Mouse (Mus musculus) kidney, embryonic 14.5 days (tissue): ENCODE data around the gene Chst8. TPM values are rescaled to one million over a fixed set of nuclear protein-coding genes. Genes with fewer than 3 reads are reported as not detected.

ENCODE experiments used
- ATAC-seq: fragments of 200-750 bp; cut with Nextera tagmentation; 2 replicates; pipeline ENCODE4 v1.8.0; 2017; ENCODE audit warnings: moderate number of reproducible peaks, mild to moderate bottlenecking, moderate TSS enrichment, moderate library complexity; ENCODE audit not compliant: low FRiP score, low TSS enrichment
- H3K27ac ChIP-seq: fragments of 300-500 bp; sonication (generic); 2 replicates; pipeline ENCODE4 v1.5.1; 2014; ENCODE audit warnings: low read depth, mild to moderate bottlenecking, low read length, moderate library complexity, mixed read lengths
- H3K27me3 ChIP-seq: fragments of 300-500 bp; sonication (generic); 2 replicates; pipeline ENCODE4 v1.6.1; 2014; ENCODE audit warnings: mild to moderate bottlenecking, low read length; ENCODE audit not compliant: control insufficient read depth, insufficient read depth
- H3K36me3 ChIP-seq: fragments of 300-500 bp; sonication (generic); 2 replicates; pipeline ENCODE4 v1.6.1; 2014; ENCODE audit warnings: low read length, mixed read lengths; ENCODE audit not compliant: control insufficient read depth, insufficient read depth
- H3K4me1 ChIP-seq: fragments of 300-500 bp; sonication (generic); 2 replicates; pipeline ENCODE4 v1.6.1; 2014; ENCODE audit warnings: low read length, mixed read lengths; ENCODE audit not compliant: control insufficient read depth, insufficient read depth
- H3K4me2 ChIP-seq: fragments of 300-500 bp; sonication (generic); replicated peaks from 2 replicates; pipeline ENCODE4 v1.6.1; 2014; ENCODE audit warnings: low read depth, mild to moderate bottlenecking, low read length
- H3K4me3 ChIP-seq: fragments of 300-500 bp; sonication (generic); 2 replicates; pipeline ENCODE4 v1.5.1; 2014; ENCODE audit warnings: mild to moderate bottlenecking, low read length
- H3K9ac ChIP-seq: fragments of 300-500 bp; sonication (generic); 2 replicates; pipeline ENCODE4 v1.6.1; 2014; ENCODE audit warnings: low read depth, mild to moderate bottlenecking, low read length, moderate library complexity
- H3K9me3 ChIP-seq: fragments of 300-500 bp; sonication (generic); 2 replicates; pipeline ENCODE4 v1.6.1; 2016; ENCODE audit warnings: low read length; ENCODE audit not compliant: control insufficient read depth
- WGBS: fragments of 180-500 bp; shearing (Covaris S2); extraction: QIAGEN DNeasy Blood & Tissue Kit; methylation state at CpG from one replicate; pipeline ENCODE4 v1.1.7; 2014; 5-methylcytosine and 5-hydroxymethylcytosine counted together
- polyA plus RNA-seq: library from polyadenylated mRNA; unstranded; fragments of >200 nt; fragmentation: Nextera tagmentation; extraction: Ambion mirVana; gene quantifications from 2 replicates; pipeline ENCODE4 v1.2.1, GENCODE M21; 2014

The Chst8 gene
- polyA plus RNA-seq, 1 experiment from 2014 or later, result 8.7 TPM

DNA sequence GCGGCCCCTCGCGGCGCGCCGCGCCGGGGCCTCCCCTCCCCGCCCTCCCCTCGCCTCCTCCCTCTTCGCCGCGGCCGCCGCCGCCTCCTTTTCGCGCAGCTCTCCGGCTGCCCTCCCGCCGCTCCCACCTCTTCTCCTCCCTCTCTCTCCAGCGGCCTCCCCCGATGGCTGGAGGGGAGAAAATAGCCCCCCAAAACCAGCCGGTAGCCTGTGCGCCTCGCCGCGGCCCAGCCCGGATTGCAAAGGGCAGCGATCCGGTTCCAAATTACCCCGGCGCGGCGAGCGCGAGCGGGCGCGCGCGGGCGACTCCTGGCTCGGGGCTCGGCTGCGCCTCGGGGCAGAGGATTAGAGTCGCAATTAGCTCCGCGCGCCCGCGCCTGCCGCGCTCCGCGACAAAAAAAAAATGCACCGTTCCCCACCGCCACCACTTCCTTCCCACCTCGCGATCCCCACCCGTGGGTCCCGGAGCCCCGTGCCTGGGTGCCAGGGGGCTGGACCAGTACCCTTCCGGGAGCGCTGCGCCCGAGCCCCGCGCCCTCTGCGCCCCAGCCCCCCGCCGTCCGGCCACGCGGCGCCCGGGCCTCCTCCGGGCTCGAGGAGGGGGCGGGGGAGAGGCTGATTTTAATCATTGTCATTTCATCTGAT is 157.9 kb downstream of the Chst8 start:
- WGBS, result under 1% methylated on average over 57 of the region's 81 CpGs
- H3K9ac ChIP-seq, result peak overlapping the region; percentile 98
- H3K4me2 ChIP-seq, result peak overlapping the region; percentile 77
- ATAC-seq, result peak; percentile 61
- peak overlapping the region; percentile 88 for H3K4me3 ChIP-seq
- H3K27ac ChIP-seq, result peak overlapping the region; percentile 98
- 0 out of 2 replicates have a peak, but pooled peaks cover 6% of the 10 kb centered on the region for H3K4me1 ChIP-seq
- no peaks in the 10 kb centered on the region for H3K27me3 ChIP-seq
- peaks cover 10% of the 10 kb centered on the region for H3K36me3 ChIP-seq
- H3K9me3 ChIP-seq, result no peaks in the 10 kb centered on the region

GRCm38 (mm10) chr7:34653731-34654440 is 158.6 kb downstream of the Chst8 start:
- H3K27me3 ChIP-seq, result no peaks in the 10 kb centered on the region
- 0 out of 2 replicates have a peak, but pooled peaks cover 6% of the 10 kb centered on the region for H3K4me1 ChIP-seq
- H3K36me3 ChIP-seq, result peaks cover 17% of the 10 kb centered on the region
- peak overlapping the region; percentile 98 for H3K9ac ChIP-seq
- H3K4me3 ChIP-seq, result peak overlapping the region; percentile 88
- H3K9me3 ChIP-seq, result no peaks in the 10 kb centered on the region
- under 1% methylated on average over 59 of the region's 64 CpGs for WGBS
- H3K4me2 ChIP-seq, result peak overlapping the region; percentile 77
- H3K27ac ChIP-seq, result peak overlapping the region; percentile 98
- ATAC-seq, result peak; percentile 54

DNA sequence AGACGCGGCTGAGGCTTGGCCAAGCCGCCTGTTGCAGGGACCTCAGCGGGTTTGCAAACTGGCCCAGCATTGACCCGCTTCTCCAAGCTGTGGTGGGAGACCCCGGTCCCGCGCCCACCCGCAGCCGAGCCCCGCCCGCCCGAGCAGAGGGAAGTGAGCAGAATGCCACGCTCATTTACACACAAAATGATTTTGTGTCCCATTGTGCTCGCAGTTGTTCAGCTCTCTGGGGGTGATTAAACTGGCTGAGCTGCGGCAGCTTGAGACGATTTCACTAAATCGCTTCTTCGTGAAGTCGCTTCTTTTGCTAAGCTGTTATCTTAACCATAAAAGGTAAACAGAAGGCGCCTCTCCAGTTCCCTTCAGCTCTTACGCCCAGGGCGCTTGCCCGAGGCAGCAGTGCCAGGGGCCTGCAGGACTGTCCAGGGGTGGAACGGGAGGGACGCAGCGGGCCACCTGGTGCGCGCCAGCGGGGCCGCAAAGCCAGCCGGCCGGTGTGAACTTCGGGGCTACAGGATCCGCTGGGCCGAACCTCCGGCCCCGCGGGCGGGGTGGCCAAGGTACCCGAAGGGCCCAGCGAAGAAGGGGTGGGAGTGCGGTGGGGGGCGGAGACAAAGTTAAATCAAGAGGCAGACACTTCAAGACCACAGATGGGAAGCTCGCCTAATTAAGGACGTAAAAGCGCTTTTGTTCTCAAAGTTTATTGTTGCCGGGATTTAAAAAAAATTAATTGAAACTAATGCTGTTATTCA is 159.6 kb downstream of the Chst8 start:
- Histone ChIP-seq H3K27me3 (no peaks in the 10 kb centered on the region), H3K9ac (peak overlapping the region; percentile 98), H3K9me3 (no peaks in the 10 kb centered on the region), H3K27ac (peak overlapping the region; percentile 98), H3K4me1 (0 out of 2 replicates have a peak, but pooled peaks cover 6% of the 10 kb centered on the region), H3K4me2 (peak overlapping the region; percentile 77), H3K36me3 (peaks cover 27% of the 10 kb centered on the region), H3K4me3 (peak overlapping the region; percentile 88)
- WGBS, result under 1% methylated on average over 48 of the region's 48 CpGs
- ATAC-seq, result no peak

DNA sequence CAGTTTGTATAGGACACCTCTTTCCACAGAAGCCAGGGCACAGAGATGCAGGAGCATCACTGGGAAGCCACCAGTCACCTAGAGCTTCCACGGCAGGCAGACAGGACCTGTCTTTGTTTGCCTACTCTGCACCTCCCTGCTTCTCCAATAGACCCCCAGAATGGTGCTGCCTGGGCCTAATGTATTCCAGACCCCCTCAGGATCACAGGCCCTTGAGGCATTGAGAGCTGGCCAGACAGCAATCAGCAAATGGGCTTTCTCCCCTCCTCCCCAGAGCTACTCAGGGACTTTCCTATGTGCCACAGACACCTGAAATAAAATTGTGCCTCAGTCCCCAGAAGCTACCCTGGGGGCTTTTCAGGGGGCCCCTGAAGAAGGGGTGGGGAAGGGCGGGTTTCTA is 161.1 kb downstream of the Chst8 start:
- Histone ChIP-seq H3K27ac (no peak overlapping the region; the same call in 1 of the 2 replicates), H3K4me3 (peak overlapping the region; percentile 0; the same call in 1 of the 2 replicates)
- WGBS, result 59% methylated on average over 2 of the region's 2 CpGs

DNA sequence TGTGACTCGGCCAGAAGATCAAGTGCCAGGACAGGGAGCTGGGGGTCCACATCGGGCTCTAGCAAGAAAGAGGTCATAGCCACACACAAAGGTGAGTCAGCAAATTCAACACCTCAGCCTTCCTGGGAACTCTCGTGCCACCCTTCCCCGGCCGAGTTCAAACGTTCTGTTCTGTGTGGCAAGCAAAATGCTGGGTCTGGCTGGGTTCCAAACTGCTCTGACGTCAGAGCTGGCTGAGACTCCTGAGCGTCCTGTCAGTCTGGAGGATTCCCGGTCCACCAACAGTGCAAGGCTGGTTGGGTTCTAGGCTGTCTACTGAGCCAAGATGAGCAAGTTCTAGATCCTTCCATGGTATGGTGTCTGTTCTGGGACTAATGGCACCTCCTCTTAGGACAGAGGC is 165.5 kb downstream of the Chst8 start:
- H3K36me3 ChIP-seq, result peaks cover 79% of the 10 kb centered on the region
- H3K27me3 ChIP-seq, result no peaks in the 10 kb centered on the region
- H3K4me1 ChIP-seq, result 0 out of 2 replicates have a peak, but pooled peaks cover 6% of the 10 kb centered on the region
- H3K4me2 ChIP-seq, result no peak overlapping the region
- no peaks in the 10 kb centered on the region for H3K9me3 ChIP-seq
- no peak for ATAC-seq
- no peak overlapping the region for H3K4me3 ChIP-seq
- H3K27ac ChIP-seq, result no peak overlapping the region
- H3K9ac ChIP-seq, result no peak overlapping the region
- 75% methylated on average over 9 of the region's 9 CpGs for WGBS

More for the DNA sequence above, 161.1 kb downstream of the Chst8 start:
- peak overlapping the region; percentile 77; the same call in 1 of the 2 replicates for H3K4me2 ChIP-seq
- no peaks in the 10 kb centered on the region for H3K9me3 ChIP-seq
- ATAC-seq, result no peak
- no peak overlapping the region for H3K9ac ChIP-seq
- H3K36me3 ChIP-seq, result peaks cover 40% of the 10 kb centered on the region
- 0 out of 2 replicates have a peak, but pooled peaks cover 6% of the 10 kb centered on the region for H3K4me1 ChIP-seq
- H3K27me3 ChIP-seq, result no peaks in the 10 kb centered on the region

- peaks cover 86% of the 10 kb centered on the region for H3K36me3 ChIP-seq
- ATAC-seq, result no peak
- no peak overlapping the region for H3K27ac ChIP-seq
- no peak overlapping the region for H3K4me2 ChIP-seq
- no peaks in the 10 kb centered on the region for H3K9me3 ChIP-seq
- H3K4me3 ChIP-seq, result no peak overlapping the region
- WGBS, result 84% methylated on average over 12 of the region's 12 CpGs
- no peak overlapping the region for H3K9ac ChIP-seq
- 0 out of 2 replicates have a peak, but pooled peaks cover 2% of the 10 kb centered on the region for H3K4me1 ChIP-seq
- no peaks in the 10 kb centered on the region for H3K27me3 ChIP-seq
These were observed 166.2 kb downstream of the Chst8 start for GRCm38 (mm10) chr7:34646144-34646795.

- WGBS, result 94% methylated on average over 2 of the region's 2 CpGs
- Histone ChIP-seq H3K9ac (no peak overlapping the region), H3K27me3 (no peaks in the 10 kb centered on the region), H3K4me2 (no peak overlapping the region), H3K27ac (no peak overlapping the region), H3K4me3 (no peak overlapping the region), H3K9me3 (no peaks in the 10 kb centered on the region), H3K4me1 (no peaks in the 10 kb centered on the region), H3K36me3 (peaks cover 92% of the 10 kb centered on the region)
- no peak for ATAC-seq
These were observed 166.9 kb downstream of the Chst8 start for GRCm38 (mm10) chr7:34645623-34646022.

- whole genome bisulfite sequencing, result 89% methylated on average over 18 of the region's 18 CpGs
- no peaks in the 10 kb centered on the region for H3K4me1 ChIP-seq
- H3K9ac ChIP-seq, result no peak overlapping the region
- no peaks in the 10 kb centered on the region for H3K27me3 ChIP-seq
- H3K9me3 ChIP-seq, result no peaks in the 10 kb centered on the region
- ATAC-seq, result no peak
- H3K4me3 ChIP-seq, result no peak overlapping the region
- no peak overlapping the region for H3K27ac ChIP-seq
- H3K36me3 ChIP-seq, result peaks cover 93% of the 10 kb centered on the region
- no peak overlapping the region for H3K4me2 ChIP-seq
These were observed 167.9 kb downstream of the Chst8 start for GRCm38 (mm10) chr7:34644591-34644990.
